Mouse (Mus musculus) brain, embryonic 14.5 days (tissue): ENCODE data around the gene Psmd9.

Experiments
- CTCF ChIP-seq: fragments of 200-500 bp; IDR thresholded peaks from 2 replicates; pipeline ENCODE4 v1.5.1; 2012; ENCODE audit warnings: inconsistent platforms, mild to moderate bottlenecking, moderate library complexity, borderline replicate concordance; ENCODE audit not compliant: insufficient read depth, insufficient read length; ENCODE audit errors: extremely low read depth
- POLR2A ChIP-seq: fragments of 200-500 bp; IDR thresholded peaks from 2 replicates; pipeline ENCODE4 v1.6.1; 2012; ENCODE audit warnings: mild to moderate bottlenecking, inconsistent platforms, borderline replicate concordance; ENCODE audit not compliant: poor library complexity, insufficient read depth, insufficient read length, severe bottlenecking; ENCODE audit errors: extremely low read depth

DNA sequence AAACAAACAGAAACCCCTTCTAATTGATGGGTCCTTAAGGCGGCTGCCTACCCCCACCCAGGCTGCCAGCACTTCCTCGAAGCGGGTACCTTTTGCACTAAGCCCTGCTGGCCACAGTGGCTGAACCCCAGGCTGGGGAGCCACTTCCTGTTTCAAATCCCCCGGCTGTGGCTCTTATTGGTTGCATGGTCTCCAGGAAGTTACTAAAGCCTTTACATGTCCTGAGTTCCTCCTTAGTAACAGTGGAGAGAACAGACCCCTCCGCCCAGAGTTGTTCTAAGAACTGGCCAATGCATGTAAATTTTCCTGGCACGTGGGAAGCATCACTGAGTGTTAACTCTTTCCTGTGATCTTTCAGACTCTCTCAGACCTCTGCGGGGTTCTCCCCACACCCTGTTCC, 18.1 kb upstream of the Psmd9 start:
- TF ChIP-seq CTCF: no peak
- TF ChIP-seq POLR2A: no peak
